Mouse (Mus musculus) E14TG2a.4 (cell line): ENCODE data around the gene Cmip.

Source experiments
- CTCF ChIP-seq: conservative IDR thresholded peaks from 2 replicates; pipeline ENCODE4 v1.5.1; 2014; ENCODE audit warnings: low read length
- NANOG ChIP-seq: IDR thresholded peaks from 2 replicates; pipeline ENCODE4 v1.6.1; 2014; ENCODE audit warnings: borderline replicate concordance, low read length, mixed read lengths

DNA sequence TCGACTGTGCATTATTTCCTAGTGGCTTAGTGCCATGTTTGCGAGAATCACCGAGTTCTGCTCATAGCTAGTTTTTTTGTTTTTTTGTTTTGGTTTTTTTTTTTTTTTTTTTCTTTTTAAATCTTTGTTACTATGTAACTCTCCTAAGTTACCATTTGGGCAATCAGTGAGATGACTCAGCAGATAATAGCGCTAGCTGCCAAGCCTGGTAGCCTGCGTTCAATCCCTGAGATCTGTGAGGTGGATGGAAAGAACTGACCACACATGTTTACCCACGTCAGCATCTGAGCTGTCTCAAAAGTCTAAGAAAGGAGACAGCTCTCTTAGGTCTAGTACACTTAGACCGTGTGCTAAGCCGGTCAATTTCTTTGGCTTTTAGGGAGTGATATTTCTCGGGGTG is 71.9 kb downstream of the Cmip start:
- TF ChIP-seq NANOG = no peak
- no peak for TF ChIP-seq CTCF
